Mouse (Mus musculus): ENCODE results near the gene Nme1.
A peak's percentile ranks its signal among the peaks of the same experiment; 100 is the strongest.

Gene Nme1

DNA sequence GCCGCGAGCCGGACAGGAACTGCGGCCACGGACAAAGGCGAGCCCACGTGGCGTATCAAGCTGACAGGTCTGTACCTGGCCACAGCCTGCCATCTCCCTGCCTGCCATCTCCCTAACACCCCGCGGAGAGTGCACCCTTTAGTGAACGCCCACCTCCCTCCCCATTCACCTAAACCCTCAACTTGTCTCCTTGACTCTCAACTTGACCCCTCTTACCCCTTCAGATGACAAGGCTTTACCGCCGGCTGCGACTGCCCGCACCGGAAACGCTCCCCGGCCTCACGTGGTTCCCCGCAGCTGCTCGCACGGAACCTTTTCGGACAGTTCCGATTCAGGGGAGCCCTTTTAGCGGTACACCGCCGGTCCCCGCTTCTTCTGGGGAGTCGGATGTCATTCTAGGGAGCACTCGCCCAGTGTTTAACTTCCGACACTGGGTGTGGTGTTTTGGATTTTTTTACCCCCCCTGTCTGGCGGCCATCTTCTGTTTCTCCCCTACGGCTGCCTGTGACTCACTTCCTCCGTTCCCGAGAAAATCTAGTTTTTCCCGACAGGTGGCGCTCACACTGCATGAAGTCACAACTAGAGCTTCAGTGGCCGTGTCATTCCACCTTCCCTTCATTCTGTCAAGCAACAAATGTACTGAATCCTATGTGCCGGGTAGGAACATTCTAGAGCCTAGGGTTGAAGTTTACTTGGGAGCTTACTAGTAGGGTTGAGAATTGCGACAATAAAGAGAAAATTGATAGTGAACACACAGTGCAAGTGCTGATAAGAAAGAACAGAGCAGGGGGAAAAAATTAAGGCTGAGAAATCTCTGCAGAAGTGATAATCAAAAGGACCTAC is at the start of gene Nme1, which contains the start of gene Gm20390:
TSS of gene Nme1 (minus strand) at position 517 of the 843 bp plus-strand sequence.
TSS of gene Gm20390 (minus strand) at position 289 of the 843 bp plus-strand sequence.
- DNase-seq (ENCODE audit: low spot score in 2 of 2), result peak; percentile 94 to 99

DNA sequence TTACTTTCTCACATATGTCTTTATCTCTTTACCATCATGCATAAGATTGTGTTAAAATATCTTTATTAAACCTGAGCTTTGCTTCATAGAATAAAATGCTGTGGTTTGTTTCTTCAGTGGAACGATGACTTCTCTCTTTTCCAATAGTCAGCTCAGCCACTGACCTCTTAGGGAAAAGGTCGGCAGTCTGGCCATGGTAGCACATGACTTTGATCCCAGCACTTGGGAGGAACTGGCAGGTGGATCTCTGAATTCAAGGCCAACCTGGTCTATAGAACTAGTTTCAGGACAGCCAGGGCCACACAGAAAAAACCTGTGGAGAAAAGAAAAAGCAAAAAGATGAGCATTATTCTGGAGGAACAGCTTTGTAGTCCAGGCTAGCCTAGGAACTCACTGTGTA is 35.0 kb upstream of the Nme1 start:
- DNase-seq (ENCODE audit: low spot score in 2 of 2), result no peak

DNA sequence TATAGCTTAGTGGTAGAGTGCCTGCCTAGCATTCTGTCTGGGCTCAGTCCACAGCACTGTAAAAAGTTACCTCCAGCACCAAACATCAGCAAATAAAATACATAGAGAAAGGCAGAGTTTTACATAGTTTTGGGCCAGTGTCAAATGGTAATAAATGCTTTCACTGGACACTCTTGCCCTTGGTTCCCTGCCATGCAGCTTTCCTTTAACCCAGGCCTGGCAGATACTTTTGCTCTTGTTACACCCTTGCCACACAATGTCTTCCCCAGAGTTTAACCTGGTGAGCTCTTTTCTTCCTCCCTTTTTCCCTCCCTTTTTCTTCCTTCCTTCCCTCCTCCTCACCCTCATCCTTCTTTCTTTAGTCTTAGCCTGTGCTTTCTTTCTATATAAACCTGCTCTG is 31.0 kb upstream of the Nme1 start:
- DNase-seq (ENCODE audit: low spot score in 2 of 2), result no peak

DNA sequence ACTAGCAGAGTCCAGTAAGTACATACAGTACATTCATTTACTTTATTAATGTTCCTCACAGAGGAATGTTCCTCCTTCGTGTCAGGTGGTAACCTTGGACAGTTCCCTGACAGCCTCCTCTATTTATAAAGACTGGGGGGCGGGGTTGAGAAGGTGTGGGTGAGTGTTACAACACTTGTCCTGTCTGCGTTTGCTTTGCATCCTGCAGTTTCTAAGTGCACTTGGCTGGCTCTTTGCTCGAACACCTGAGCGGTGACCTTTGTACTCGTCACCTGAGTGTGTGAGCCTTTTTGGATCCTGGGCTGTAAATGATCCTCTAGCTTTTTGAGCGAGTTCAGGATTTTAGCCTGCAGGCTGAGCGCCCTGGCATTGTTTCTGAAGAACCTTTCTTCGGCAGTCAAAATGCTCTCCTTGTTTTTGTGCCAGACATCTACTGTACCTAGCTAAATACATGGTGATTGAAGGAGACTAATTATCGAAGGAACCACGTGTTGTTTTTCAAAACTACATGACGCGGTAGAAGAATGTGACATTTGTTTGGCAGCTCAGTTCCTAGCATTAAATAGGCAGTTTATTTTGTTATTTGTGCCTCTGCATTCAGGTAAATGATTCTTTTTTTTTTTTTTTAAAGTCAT is 28.9 kb upstream of the Nme1 start:
- DNase-seq (ENCODE audit: low spot score in 2 of 2), result peak in 1 of 2 experiments; percentile 13

DNA sequence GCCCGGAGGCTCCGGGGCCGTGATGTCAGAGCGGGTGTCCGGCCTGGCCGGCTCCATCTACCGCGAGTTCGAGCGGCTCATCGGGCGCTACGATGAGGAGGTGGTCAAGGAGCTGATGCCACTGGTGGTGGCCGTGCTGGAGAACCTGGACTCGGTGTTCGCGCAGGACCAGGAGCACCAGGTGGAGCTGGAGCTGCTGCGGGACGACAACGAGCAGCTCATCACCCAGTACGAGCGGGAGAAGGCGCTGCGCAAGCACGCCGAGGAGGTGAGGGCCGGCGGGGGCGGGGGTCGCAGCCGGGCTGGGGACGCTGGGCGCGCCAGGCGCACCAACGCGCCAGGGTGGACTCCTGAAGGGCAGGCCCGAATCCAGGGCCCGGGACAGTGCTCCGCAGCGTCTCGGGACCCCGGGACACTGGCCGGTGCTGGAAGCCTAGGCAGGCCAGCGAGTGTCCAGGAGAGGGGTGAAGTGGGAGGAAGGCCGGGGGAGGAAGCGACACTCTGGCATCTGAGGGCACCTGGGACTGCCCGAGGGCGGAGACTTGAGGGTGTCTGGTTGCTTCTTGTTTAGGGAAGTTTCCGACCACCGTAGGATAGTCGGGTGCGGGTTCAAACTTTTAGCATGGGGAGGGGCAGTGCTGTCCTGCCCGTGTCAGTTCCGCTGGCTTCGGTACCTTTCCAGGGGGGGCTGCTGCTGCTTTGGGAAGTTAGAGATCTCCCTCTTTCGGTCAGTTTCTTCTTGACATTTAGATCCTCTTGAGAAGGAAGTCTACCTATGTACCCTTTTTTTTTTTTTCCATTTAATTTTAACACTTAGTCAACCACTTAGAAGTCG is 28.2 kb upstream of the Nme1 start:
- DNase-seq (ENCODE audit: low spot score in 2 of 2), result peak; percentile 37 to 48

DNA sequence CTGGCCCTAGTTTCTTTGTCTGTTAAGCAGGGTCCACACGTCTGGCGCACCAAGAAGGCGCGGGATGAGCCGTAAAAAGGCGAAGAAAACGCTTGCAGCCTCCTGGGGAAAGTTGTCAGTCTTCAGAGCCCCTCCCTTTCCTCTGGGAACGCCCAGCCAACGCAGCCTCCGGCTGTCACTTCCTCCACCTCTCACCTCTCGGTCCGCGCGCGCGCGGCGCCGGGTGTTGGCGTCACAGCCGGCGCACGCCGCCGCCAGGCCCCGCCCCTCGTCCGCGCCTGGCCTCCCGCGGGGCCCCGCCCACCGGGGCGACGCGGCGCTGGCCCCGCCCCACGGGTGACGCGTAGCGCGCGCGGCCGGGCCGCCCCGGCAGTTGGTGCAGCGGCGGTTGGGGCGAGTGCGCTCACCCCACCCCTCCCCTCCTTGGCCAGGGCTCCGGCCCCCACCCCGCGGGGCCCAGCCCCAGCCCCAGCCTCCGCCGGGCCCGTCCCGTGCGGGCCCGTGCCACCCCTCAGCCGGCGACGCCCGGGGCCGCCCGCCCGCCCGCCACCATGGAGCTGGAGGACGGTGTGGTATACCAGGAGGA is 27.5 kb upstream of the Nme1 start, which contains the start of gene Spag9:
TSS of gene Spag9 (plus strand) at position 372 of the 586 bp plus-strand sequence.
- peak; percentile 83 to 90 for DNase-seq (ENCODE audit: low spot score in 2 of 2)

DNA sequence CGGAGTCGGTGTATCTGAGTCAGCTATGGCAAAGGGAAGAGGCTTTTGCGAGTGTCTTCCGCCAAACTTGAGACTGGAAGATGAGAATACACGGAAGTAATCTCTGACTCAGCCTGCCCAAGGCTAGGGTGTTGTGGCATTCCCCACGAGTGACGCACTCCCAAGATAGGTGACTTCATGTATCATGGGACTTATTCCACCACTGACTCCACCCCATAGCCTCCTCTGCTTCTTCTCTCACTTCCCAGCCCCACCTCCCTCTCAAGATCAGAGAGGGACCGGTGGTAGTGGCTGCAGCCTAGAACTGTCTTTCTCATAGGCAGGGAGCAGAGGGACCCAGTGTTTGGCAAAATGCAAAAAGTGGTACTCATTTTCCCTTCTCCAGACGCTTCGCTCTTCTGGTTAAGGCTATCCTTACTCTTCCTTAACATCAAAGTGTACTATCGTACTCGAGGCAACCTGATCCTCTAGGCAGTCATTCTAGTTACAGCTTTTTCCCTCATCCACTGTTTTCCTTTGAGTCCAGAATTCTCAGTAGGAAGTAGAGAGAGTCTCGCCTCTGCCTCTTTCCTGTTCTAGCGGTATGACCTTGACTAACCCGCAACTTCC is 26.9 kb upstream of the Nme1 start:
- DNase-seq (ENCODE audit: low spot score in 2 of 2), result peak; percentile 85 to 89

DNA sequence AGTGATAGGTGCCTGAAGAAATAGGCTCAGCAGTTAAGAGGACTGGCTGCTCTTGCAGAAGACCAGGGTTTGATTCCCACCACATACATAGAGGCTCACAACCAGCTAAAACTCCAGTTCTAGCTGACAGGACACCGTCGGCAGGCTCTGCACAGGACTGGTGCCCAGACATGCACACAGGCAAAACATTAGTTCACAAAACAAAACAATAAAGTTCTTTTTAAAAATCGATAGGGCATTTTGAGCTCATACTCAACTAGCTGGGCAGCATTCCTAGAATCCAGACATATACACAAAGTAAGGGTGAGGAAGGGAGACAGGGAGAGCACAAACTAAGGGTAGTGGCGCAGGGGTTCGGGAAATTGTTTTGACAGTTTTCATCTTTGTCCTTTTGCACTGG is 26.2 kb upstream of the Nme1 start:
- DNase-seq (ENCODE audit: low spot score in 2 of 2), result no peak

DNA sequence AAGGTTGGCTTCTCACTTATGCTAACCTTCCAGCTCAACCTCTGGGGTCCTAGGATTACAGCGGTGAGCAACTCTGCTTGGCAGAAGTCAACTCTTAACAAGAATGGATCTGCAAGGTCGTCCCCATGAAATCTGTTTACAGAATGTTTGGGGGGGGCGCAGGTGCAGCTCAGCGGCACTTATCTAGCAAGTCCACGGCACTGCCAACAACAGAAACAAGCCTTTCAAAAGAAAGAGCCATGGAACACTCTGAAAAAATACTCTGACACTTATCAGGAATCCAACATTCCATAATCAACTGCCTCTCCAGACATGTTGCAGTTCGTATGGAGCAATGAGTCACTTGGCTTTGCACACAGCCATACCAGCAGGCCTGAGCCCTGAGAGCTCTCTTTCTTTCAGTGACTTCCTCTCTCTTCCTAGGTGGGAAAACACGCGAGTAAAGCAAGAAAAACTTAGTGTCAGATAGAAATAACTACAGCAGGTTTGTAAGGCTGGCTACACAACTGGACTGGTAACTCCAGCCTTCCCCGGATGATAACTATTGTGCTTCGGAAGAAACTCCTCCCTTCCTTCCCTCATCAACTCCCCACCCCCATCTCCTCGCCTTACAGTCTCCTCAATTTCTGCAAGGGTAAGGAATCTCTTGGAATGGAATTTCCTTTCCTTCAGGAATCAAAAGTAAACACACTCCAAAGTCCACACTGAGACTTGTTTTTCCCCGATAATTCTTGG is 20.2 kb upstream of the Nme1 start:
- DNase-seq (ENCODE audit: low spot score in 2 of 2), result no peak

DNA sequence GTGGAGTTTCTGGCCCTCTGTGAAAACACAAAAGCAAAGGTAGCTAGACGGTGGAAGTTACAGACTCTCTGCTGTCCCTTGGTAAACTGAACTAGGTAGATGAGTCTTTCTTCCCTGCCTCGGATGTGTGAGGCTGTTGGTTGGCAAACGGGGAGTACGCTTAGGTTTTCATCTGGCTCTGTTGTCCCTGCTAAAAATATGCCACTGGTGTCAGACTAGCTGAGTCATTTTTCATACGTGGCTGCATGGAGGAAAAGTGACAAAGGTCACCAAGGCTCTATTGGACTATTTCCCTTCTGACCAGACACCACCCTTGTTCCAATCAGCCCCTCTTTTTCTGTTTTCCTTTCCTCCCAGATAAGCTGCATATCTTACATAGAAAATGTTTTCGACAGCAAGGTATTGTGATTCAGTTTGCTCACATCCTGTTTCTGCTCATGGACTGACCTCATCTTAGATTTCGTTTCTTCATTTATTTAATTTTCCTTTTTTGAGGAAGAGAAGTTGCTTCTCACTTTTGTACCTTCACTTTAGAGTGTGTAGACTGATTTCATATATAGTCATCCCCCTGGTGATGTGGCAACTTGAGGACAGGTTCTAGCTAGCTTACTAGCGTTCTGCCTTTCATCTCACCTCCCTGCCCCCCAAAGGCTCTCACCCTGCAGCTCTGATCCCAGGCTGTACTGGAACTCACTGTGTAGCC is 19.5 kb upstream of the Nme1 start:
- no peak for DNase-seq (ENCODE audit: low spot score in 2 of 2)

DNA sequence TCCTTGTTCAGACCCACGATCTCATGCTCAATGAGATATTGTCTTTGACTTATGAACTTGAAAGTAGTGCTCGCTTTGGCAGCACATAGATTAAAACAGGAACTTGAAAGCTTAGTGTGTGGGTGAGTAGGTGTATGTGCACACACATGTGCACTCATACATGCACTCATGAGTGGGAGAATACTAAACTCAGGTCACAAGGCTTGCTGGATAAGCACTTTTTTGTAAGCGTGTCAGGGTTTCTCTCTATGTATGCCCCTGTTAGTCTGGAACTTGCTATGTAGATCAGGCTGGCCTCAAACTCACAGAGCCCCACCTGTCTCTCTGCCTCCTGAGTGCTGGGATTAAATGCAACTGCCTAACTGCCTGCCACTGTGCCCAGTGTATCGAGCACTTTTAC is 18.7 kb upstream of the Nme1 start:
- no peak for DNase-seq (ENCODE audit: low spot score in 2 of 2)

DNA sequence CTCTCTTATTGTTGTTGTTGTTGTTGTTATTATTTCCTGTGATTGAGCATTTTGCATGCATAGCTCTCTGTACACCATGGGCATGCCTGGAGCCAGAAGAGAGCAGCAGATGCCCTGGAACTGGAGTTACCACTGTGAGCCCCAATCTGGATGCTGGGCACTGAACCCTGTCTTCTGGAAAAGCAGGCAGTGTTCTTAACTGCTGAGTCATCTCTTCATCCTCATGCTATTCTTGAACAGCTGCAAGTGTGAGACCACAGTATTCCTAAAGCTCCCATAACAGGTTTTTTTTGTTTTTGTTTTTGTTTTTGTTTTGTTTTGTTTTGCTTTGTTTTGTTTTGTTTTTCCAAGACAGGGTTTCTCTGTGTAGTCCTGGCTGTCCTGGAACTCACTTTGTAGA is 18.0 kb upstream of the Nme1 start:
- no peak for DNase-seq (ENCODE audit: low spot score in 2 of 2)

DNA sequence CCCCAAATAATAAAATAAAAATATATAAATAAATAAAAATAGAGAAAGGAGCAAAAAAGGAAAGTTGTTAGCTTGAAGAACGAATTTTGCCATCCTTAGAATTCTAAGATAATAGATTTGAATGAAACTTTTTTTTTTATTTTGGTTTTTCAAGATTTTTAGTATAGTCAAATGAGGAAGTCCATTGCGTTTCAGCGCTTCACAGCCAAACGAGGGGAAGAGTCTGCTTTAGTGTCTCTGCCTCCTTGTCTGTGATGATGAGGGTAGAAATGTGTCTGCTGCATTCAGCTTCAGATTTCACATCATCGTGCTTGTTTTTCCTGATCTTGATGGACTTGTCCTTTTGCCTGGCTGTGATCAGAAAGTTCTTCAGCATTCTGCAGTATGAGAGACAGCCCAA is 16.9 kb upstream of the Nme1 start:
- DNase-seq (ENCODE audit: low spot score in 2 of 2), result no peak

DNA sequence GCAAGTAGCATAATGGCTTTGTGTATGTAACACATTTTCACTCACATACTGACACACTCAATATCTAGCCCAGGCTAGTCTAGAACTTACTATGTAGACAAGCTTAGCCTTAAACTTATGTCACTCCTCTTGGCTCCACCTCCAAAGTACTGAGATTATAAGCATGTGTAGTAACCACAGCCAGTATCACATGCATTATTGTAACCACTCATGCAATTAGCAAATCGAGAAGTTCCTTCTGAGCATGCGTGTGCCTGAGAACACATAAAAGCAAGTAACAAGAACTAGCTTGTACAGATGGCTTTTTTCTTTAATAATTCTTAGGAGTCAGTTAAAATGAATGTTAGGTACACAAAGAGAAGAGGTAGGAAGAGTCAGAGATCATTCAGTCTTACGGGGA is 16.3 kb upstream of the Nme1 start:
- no peak for DNase-seq (ENCODE audit: low spot score in 2 of 2)

DNA sequence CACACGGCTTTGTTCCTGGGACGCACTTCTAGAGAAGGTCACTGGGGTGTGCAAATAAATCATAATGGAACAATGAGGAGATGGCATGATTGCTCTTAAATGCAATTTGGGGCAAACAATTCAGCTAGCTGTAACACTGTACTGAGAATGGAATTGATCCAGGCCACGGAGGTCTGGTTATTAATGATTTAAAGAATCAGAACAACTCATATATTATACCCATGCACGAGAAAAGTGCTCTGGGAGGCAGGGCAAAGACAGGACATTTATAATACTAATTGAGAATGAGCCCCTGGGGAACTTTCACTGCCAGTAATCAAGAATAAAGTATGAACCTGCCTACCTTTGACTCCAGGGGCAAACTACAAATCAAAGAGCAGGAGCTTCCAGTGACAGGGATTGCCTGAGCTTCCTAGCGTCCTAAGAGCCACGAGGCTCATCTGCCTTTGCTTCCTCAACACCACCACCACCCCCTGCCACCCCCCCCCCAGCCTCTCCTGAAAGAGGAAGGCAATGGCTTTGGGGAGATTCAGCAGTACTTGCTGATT is 11.3 kb upstream of the Nme1 start:
- no peak for DNase-seq (ENCODE audit: low spot score in 2 of 2)

DNA sequence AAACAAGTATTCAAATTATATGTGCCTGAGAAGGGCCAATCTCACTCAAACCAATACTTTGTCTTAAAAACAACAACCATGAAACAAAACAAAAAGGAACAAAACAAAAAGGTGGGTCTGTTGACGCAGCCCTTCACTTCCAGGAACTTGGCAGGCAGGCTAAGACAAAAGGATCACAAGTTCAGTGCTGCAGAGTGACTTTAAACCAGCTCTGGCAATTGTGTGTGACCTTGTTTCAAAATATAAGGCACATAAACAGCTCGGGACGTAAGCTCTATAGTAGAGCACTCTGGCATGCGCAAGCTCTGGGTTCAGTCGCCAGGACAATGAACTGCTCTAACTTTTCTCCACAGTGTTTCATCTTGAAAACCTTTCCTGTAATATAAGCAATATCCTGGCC is 4.6 kb upstream of the Nme1 start:
- DNase-seq (ENCODE audit: low spot score in 2 of 2), result no peak

DNA sequence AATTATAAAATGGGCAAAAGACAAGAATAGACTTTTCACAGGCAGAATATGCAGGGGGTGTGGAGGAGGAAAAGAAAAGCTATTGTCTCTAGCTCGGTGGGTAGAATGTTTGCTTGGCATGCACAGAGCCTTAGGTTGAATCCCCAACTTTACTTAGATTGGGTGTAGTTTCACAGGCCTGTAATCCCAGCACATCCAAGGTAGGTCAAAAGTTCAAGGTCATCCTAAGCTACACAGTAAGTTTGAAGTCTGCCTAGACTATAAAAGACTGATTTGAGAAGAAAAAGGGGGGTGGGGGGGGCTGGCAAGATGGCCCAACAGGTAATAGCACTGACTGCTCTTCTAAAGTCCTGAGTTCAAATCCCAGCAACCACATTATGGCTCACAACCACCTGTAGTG is 1.5 kb upstream of the Nme1 start:
- DNase-seq (ENCODE audit: low spot score in 2 of 2), result no peak

DNA sequence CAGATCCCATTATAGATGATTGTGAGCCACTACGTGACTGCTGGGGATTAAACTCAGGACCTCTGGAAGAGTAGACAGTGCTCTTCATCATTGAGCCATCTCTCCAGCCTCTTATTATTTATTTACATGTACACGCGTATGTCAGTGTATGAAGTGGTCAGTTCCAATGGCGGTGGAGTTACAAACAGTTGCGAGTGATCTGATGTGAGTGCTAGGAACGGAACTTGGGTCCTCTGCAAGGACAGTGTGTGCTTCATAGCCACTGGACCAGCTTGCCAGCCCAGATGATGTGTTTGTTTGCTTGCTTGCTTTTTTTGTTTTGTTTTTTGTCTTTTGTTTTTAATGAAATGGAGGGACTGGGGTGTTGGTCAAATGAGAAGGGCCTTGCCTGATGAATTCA is 850 bp upstream of the Nme1 start:
- DNase-seq (ENCODE audit: low spot score in 2 of 2), result no peak

DNA sequence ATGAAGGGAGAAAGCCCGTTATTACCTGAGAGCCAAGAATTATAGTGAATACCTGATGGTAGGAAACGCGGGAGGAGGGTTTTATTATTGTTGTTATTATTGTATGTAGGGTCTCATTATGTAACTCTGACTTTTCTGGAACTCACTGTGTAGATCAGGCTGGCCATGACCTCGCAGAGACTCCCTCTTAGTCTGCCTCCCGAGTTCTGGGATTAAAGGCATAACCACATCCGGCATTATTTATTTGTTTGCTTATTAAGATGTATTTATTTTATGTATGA is 467 bp upstream of the Nme1 start:
- no peak for DNase-seq (ENCODE audit: low spot score in 2 of 2)

DNA sequence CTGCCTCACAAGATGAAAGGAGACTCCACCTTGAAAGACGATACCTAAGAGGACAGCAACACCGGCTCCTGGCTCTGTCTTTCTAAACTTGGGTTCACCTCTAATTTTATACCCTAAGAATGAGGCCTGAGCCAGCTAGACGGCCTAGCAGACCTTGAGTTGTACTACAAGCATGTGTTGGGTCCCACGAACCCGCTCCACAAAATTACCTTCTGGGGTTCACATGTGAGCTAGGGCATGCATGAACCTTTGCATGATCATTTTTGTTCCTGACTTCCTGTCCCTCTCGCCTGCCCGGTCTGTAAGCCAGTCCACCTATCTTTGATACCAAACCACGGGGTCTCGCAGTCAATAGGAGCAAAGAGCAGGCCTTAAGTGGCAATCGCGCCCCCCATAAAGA is 940 bp downstream of the Nme1 start:
- DNase-seq (ENCODE audit: low spot score in 2 of 2), result no peak
